Mouse (Mus musculus) MEL (cell line): ENCODE data around the gene Gm7980. TPM values are rescaled to one million over a fixed set of nuclear protein-coding genes. Genes with fewer than 3 reads are reported as not detected.
"Not testable (repeated sequence)": the region's sequence is repeated elsewhere in the genome, so short reads cannot be mapped to it uniquely, and the experiment has no call there.

Experiments
- DNase-seq: peaks from one replicate; pipeline ENCODE4 v3.0.0; 2011; ENCODE audit warnings: low read depth, low spot score
- H3K27ac ChIP-seq: 2 replicates; pipeline ENCODE4 v1.5.1; 2012; ENCODE audit warnings: low read depth, mild to moderate bottlenecking, control low read depth, low read length, moderate library complexity; ENCODE audit not compliant: control insufficient read depth
- H3K27me3 ChIP-seq, 2 experiments: fragments of 150-350 bp in 1 of 2; sonication (generic) in 1 of 2; 2 replicates each; pipeline ENCODE4 v1.6.1; 2012; ENCODE audit warnings: low read length in 2 of 2, mild to moderate bottlenecking in 2 of 2, improper control_type of control experiment in 1 of 2, moderate library complexity in 1 of 2; ENCODE audit not compliant: insufficient read depth in 2 of 2, control insufficient read depth in 1 of 2
- H3K36me3 ChIP-seq, 2 experiments: 2 replicates each; pipeline ENCODE4 v1.6.1; 2012 to 2014; ENCODE audit warnings: low read length in 2 of 2, improper control_type of control experiment in 1 of 2, inconsistent platforms in 1 of 2, mild to moderate bottlenecking in 1 of 2; ENCODE audit not compliant: insufficient read depth in 2 of 2, control insufficient read depth in 1 of 2
- H3K4me1 ChIP-seq, 2 experiments: fragments of 150-350 bp in 1 of 2; sonication (generic) in 1 of 2; 2 replicates each; pipeline ENCODE4 v1.6.1; 2012; ENCODE audit warnings: low read length in 2 of 2, improper control_type of control experiment in 1 of 2, mild to moderate bottlenecking in 1 of 2; ENCODE audit not compliant: insufficient read depth in 2 of 2, control insufficient read depth in 1 of 2
- H3K4me3 ChIP-seq, 2 experiments: fragments of 150-350 bp in 1 of 2; sonication (generic) in 1 of 2; 2 replicates each; pipeline ENCODE4 v1.5.1; 2012; ENCODE audit warnings: low read depth in 2 of 2, low read length in 2 of 2, mild to moderate bottlenecking in 2 of 2, moderate library complexity in 2 of 2, control low read depth in 1 of 2, improper control_type of control experiment in 1 of 2; ENCODE audit not compliant: control insufficient read depth in 1 of 2, insufficient read depth in 1 of 2
- H3K79me2 ChIP-seq: 2 replicates; pipeline ENCODE4 v1.6.1; 2012; ENCODE audit warnings: mild to moderate bottlenecking, low read length, moderate library complexity; ENCODE audit not compliant: control insufficient read depth, poor library complexity, insufficient read depth
- H3K9ac ChIP-seq: 2 replicates; pipeline ENCODE4 v1.6.1; 2012; ENCODE audit warnings: low read depth, mild to moderate bottlenecking, control low read depth, low read length, moderate library complexity; ENCODE audit not compliant: control insufficient read depth, poor library complexity, severe bottlenecking
- H3K9me3 ChIP-seq: fragments of 150-350 bp; sonication (generic); replicated peaks from 2 replicates; pipeline ENCODE4 v1.6.1; 2012; ENCODE audit warnings: mild to moderate bottlenecking, low read length, improper control_type of control experiment, moderate library complexity; ENCODE audit not compliant: insufficient read depth
- polyA plus RNA-seq, 2 experiments: library from polyadenylated mRNA; stranded (reverse) in 1 of 2; unstranded in 1 of 2; fragments of >175 nt in 1 of 2; fragments of >200 nt in 1 of 2; gene quantifications; 2 replicates each; pipeline versions ENCODE4 v1.2.1 to v1.2.4; 2012; ENCODE audit warnings: low replicate concordance in 2 of 2, low read depth in 1 of 2; ENCODE audit not compliant: insufficient read length in 2 of 2, insufficient read depth in 1 of 2, missing spikeins in 1 of 2
- total RNA-seq: library from RNA; depleted of rRNA; stranded (reverse); fragments of 300-350 nt; gene quantifications from 2 replicates; pipeline ENCODE4 v1.2.3, GENCODE M21; 2012; rRNA removed

Gene Gm7980
- total RNA-seq (not detected in 2 replicates), polyA plus RNA-seq (not detected)

GRCm38 (mm10) chr14:41907190-41907589 lies at the start of gene Gm7980:
Gene Gm7980, minus strand, starts transcription at chr14:41907290.
- not testable (repeated sequence) for H3K27me3 ChIP-seq, H3K9ac ChIP-seq, H3K4me3 ChIP-seq, H3K9me3 ChIP-seq, H3K79me2 ChIP-seq, H3K36me3 ChIP-seq, H3K4me1 ChIP-seq, H3K27ac ChIP-seq, DNase-seq

DNA sequence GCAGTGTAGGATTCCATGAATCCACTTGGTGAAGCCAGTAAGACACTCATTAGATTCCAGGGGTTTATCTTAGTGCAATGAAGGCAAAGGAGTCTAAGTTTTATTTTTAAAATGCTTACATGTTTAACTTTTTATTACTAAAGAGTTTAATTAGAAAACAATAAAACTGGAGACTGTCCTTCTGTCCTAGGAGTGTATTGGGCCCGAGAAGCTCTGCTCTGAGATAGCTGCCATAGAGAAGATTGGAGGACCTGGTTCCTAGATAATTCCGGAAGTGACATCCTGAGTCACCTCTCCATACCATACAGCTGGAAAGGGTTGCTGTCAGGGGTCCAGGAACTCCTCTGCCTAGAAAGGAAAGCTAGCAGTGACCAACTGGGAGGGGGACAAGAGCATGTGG lies 36.6 kb upstream of the Gm7980 start, which contains the start of gene 1700024B05Rik:
1700024B05Rik (plus strand) TSS at position 301 of the 400 bp plus-strand sequence.
- not testable (repeated sequence) for DNase-seq, H3K27me3 ChIP-seq, H3K27ac ChIP-seq, H3K36me3 ChIP-seq, H3K9ac ChIP-seq, H3K9me3 ChIP-seq, H3K4me3 ChIP-seq, H3K4me1 ChIP-seq, H3K79me2 ChIP-seq

- not testable (repeated sequence) for H3K9me3 ChIP-seq, H3K27ac ChIP-seq, DNase-seq, H3K79me2 ChIP-seq, H3K27me3 ChIP-seq, H3K4me1 ChIP-seq, H3K4me3 ChIP-seq, H3K9ac ChIP-seq, H3K36me3 ChIP-seq
Observed at GRCm38 (mm10) chr14:41924649-41925048, 17.6 kb upstream of the Gm7980 start, which contains the start of gene 1700049E17Rik1. Gene 1700049E17Rik1, plus strand, starts transcription at chr14:41924949.

Other genes with a start within 250 kb of the Gm7980 start
- not detected in 2 replicates for gene Gm8068, start 205.4 kb downstream of the Gm7980 start, total RNA-seq
- not detected for gene Gm8068, start 205.4 kb downstream of the Gm7980 start, polyA plus RNA-seq
- gene Gm7929, start 156.7 kb downstream of the Gm7980 start, total RNA-seq: not detected in 2 replicates
- gene Gm7929, start 156.7 kb downstream of the Gm7980 start, polyA plus RNA-seq: not detected
- gene Gm47189, start 134.8 kb downstream of the Gm7980 start, total RNA-seq: not detected in 2 replicates
- not detected for gene Gm47189, start 134.8 kb downstream of the Gm7980 start, polyA plus RNA-seq
- not detected in 2 replicates for gene 1700049E17Rik1, start 17.7 kb upstream of the Gm7980 start, total RNA-seq
- not detected for gene 1700049E17Rik1, start 17.7 kb upstream of the Gm7980 start, polyA plus RNA-seq
- not detected in 2 replicates for gene 1700024B05Rik, start 36.7 kb upstream of the Gm7980 start, total RNA-seq
- under 1 TPM in 1 of 2 experiments, not detected in 1; 0.10 TPM for gene 1700024B05Rik, start 36.7 kb upstream of the Gm7980 start, polyA plus RNA-seq
- not detected in 2 replicates for gene Gm6401, start 60.6 kb upstream of the Gm7980 start, total RNA-seq
- gene Gm6401, start 60.6 kb upstream of the Gm7980 start, polyA plus RNA-seq: not detected
- gene Gm3543, start 76.0 kb upstream of the Gm7980 start, total RNA-seq: not detected in 2 replicates
- gene Gm3543, start 76.0 kb upstream of the Gm7980 start, polyA plus RNA-seq: not detected
- not detected in 2 replicates for gene Gm7951, start 210.1 kb upstream of the Gm7980 start, total RNA-seq
- not detected for gene Gm7951, start 210.1 kb upstream of the Gm7980 start, polyA plus RNA-seq